Mouse (Mus musculus) small intestine, adult 2 months (tissue): ENCODE results near the gene Mgat3.

ENCODE experiments used
- CTCF ChIP-seq: fragments of 200-500 bp; IDR thresholded peaks from 2 replicates; pipeline ENCODE4 v1.5.1; 2012; ENCODE audit warnings: low read depth, mild to moderate bottlenecking, control low read depth, inconsistent platforms, low read length, moderate library complexity, mixed read lengths; ENCODE audit not compliant: insufficient replicate concordance, insufficient read length; ENCODE audit errors: extremely low read depth
- POLR2A ChIP-seq: fragments of 200-500 bp; IDR thresholded peaks from 2 replicates; pipeline ENCODE4 v1.6.1; 2012; ENCODE audit warnings: low read depth, mild to moderate bottlenecking, control low read depth, inconsistent platforms, low read length, moderate library complexity

DNA sequence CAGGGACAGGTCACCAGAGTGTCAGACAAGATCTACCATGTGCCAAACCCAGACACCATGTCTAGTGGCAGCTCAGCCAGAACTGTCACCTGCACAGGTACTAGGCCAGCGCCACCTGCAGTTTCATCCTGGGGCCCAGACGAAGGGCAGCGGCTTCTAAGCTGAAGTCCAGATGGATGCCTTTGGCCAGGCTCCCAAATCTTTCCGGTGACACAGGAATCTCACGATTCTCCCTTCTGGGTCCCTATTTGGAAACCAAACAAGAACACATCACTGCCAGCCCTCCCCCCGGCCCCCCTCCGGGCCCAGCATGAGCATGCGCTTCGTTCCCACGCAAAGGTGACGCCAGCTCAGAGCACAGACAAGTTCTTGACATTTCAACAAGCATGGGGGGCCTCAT lies 10.2 kb upstream of the Mgat3 start:
- TF ChIP-seq POLR2A (no peak), CTCF (no peak)
